Mouse (Mus musculus) intestine, embryonic 16.5 days (tissue): Measurements from ENCODE around the gene Olfr116. TPM values are rescaled to one million over a fixed set of nuclear protein-coding genes. Genes with fewer than 3 reads are reported as not detected.

Experiments used
- ATAC-seq: fragments of 200-750 bp; cut with Nextera tagmentation; 2 replicates; pipeline ENCODE4 v1.8.0; 2017; ENCODE audit warnings: moderate TSS enrichment, moderate library complexity
- H3K27ac ChIP-seq: fragments of 300-500 bp; sonication (generic); 2 replicates; pipeline ENCODE4 v1.5.1; 2014; ENCODE audit warnings: mild to moderate bottlenecking, low read length
- H3K27me3 ChIP-seq: fragments of 300-500 bp; sonication (generic); replicated peaks from 2 replicates; pipeline ENCODE4 v1.6.1; 2014; ENCODE audit warnings: low read length, control low read depth, mixed read lengths; ENCODE audit not compliant: control insufficient read depth, insufficient read depth
- H3K36me3 ChIP-seq: fragments of 300-500 bp; sonication (generic); 2 replicates; pipeline ENCODE4 v1.6.1; 2014; ENCODE audit warnings: low read length, control low read depth; ENCODE audit not compliant: control insufficient read depth, insufficient read depth
- H3K4me1 ChIP-seq: fragments of 300-500 bp; sonication (generic); 2 replicates; pipeline ENCODE4 v1.6.1; 2014; ENCODE audit warnings: low read length, control low read depth, mixed read lengths; ENCODE audit not compliant: control insufficient read depth, insufficient read depth
- H3K4me2 ChIP-seq: fragments of 300-500 bp; sonication (generic); 2 replicates; pipeline ENCODE4 v1.6.1; 2014; ENCODE audit warnings: low read depth, low read length, control low read depth
- H3K4me3 ChIP-seq: fragments of 300-500 bp; sonication (generic); 2 replicates; pipeline ENCODE4 v1.5.1; 2014; ENCODE audit warnings: mild to moderate bottlenecking, low read length
- H3K9ac ChIP-seq: fragments of 300-500 bp; sonication (generic); 2 replicates; pipeline ENCODE4 v1.6.1; 2014; ENCODE audit warnings: low read depth, low read length
- H3K9me3 ChIP-seq: fragments of 300-500 bp; sonication (generic); 2 replicates; pipeline ENCODE4 v1.6.1; 2016; ENCODE audit warnings: low read length, control low read depth; ENCODE audit not compliant: control insufficient read depth
- WGBS: fragments of 180-500 bp; shearing (Covaris S2); extraction: QIAGEN DNeasy Blood & Tissue Kit; methylation state at CpG from one replicate; pipeline ENCODE4 v1.1.7; 2014; 5-methylcytosine and 5-hydroxymethylcytosine counted together
- polyA plus RNA-seq: library from polyadenylated mRNA; unstranded; fragments of >200 nt; fragmentation: Nextera tagmentation; extraction: Ambion mirVana; gene quantifications from 2 replicates; pipeline ENCODE4 v1.2.1, GENCODE M21; 2015

Olfr116 gene
- polyA plus RNA-seq = not detected in 2 replicates

- Histone ChIP-seq H3K4me1 (no peaks in the 10 kb centered on the region), H3K9ac (no peak within 1 kb of the TSS), H3K27ac (no peak within 1 kb of the TSS), H3K4me3 (no peak within 1 kb of the TSS), H3K4me2 (no peak within 1 kb of the TSS), H3K9me3 (no peaks in the 10 kb centered on the region), H3K36me3 (no peaks in the 10 kb centered on the region), H3K27me3 (no peaks in the 10 kb centered on the region)
- no peak for ATAC-seq
- 78% methylated on average over 2 of the region's 2 CpGs for WGBS
These were observed at the start of gene Olfr116, which contains the start of gene Olfr115 for GRCm38 (mm10) chr17:37627009-37627408. Olfr116 (minus strand) TSS chr17:37627199. Olfr115 (minus strand) TSS chr17:37627109.

- Histone ChIP-seq H3K36me3 (no peaks in the 10 kb centered on the region), H3K4me2 (no peak within 1 kb of the TSS), H3K4me1 (no peaks in the 10 kb centered on the region), H3K27me3 (no peaks in the 10 kb centered on the region), H3K9ac (no peak within 1 kb of the TSS), H3K27ac (no peak within 1 kb of the TSS), H3K4me3 (no peak within 1 kb of the TSS), H3K9me3 (no peaks in the 10 kb centered on the region)
- 57% methylated on average over 2 of the region's 2 CpGs for WGBS
- ATAC-seq = no peak
These were observed 39.7 kb upstream of the Olfr116 start, which contains the start of gene Olfr118 for GRCm38 (mm10) chr17:37666688-37667087. Olfr118 (plus strand) TSS chr17:37666988.

- H3K4me2 ChIP-seq = no peak within 1 kb of the TSS
- H3K9ac ChIP-seq = no peak within 1 kb of the TSS
- no peaks in the 10 kb centered on the region for H3K27me3 ChIP-seq
- no peak for ATAC-seq
- H3K9me3 ChIP-seq = no peaks in the 10 kb centered on the region
- H3K36me3 ChIP-seq = no peaks in the 10 kb centered on the region
- no peaks in the 10 kb centered on the region for H3K4me1 ChIP-seq
- WGBS = 65% methylated on average over 1 of the region's 1 CpGs
- H3K27ac ChIP-seq = no peak within 1 kb of the TSS
- no peak within 1 kb of the TSS for H3K4me3 ChIP-seq
These were observed 36.7 kb upstream of the Olfr116 start, which contains the start of gene Olfr117 for GRCm38 (mm10) chr17:37663682-37664081. Olfr117 (minus strand) TSS chr17:37663782.

- no peak within 1 kb of the TSS for H3K9ac ChIP-seq
- no peaks in the 10 kb centered on the region for H3K36me3 ChIP-seq
- H3K27me3 ChIP-seq = no peaks in the 10 kb centered on the region
- H3K27ac ChIP-seq = no peak within 1 kb of the TSS
- ATAC-seq = no peak
- no peaks in the 10 kb centered on the region for H3K9me3 ChIP-seq
- H3K4me1 ChIP-seq = no peaks in the 10 kb centered on the region
- H3K4me2 ChIP-seq = no peak within 1 kb of the TSS
- no peak within 1 kb of the TSS for H3K4me3 ChIP-seq
These were observed 34.4 kb downstream of the Olfr116 start, which contains the start of gene Olfr114 for GRCm38 (mm10) chr17:37592643-37593042. Olfr114 (minus strand) TSS chr17:37592743.

- Histone ChIP-seq H3K9ac (no peak within 1 kb of the TSS), H3K36me3 (no peaks in the 10 kb centered on the region), H3K27me3 (no peaks in the 10 kb centered on the region), H3K4me2 (no peak within 1 kb of the TSS), H3K9me3 (no peaks in the 10 kb centered on the region), H3K4me1 (no peaks in the 10 kb centered on the region), H3K4me3 (no peak within 1 kb of the TSS), H3K27ac (no peak within 1 kb of the TSS)
- no peak for ATAC-seq
These were observed 49.4 kb downstream of the Olfr116 start, which contains the start of gene Olfr113 for GRCm38 (mm10) chr17:37577563-37577962. Olfr113 (minus strand) TSS chr17:37577663.

Other genes starting within 250 kb of the Olfr116 start
- not detected in 2 replicates for gene Olfr105-ps, start 248.2 kb downstream of the Olfr116 start, polyA plus RNA-seq
- gene Olfr106-ps, start 236.8 kb downstream of the Olfr116 start, polyA plus RNA-seq = not detected in 2 replicates
- not detected in 2 replicates for gene Olfr107, start 228.0 kb downstream of the Olfr116 start, polyA plus RNA-seq
- gene Olfr108, start 181.7 kb downstream of the Olfr116 start, polyA plus RNA-seq = not detected in 2 replicates
- gene Olfr109, start 168.3 kb downstream of the Olfr116 start, polyA plus RNA-seq = not detected in 2 replicates
- 0.10 TPM in 1 of 2 replicates, not detected in the other for gene H2-M2, start 143.6 kb downstream of the Olfr116 start, polyA plus RNA-seq
- gene Olfr110, start 134.7 kb downstream of the Olfr116 start, polyA plus RNA-seq = not detected in 2 replicates
- not detected in 2 replicates for gene Olfr111, start 119.2 kb downstream of the Olfr116 start, polyA plus RNA-seq
- gene Olfr112, start 57.7 kb downstream of the Olfr116 start, polyA plus RNA-seq = not detected in 2 replicates
- gene Olfr113, start 49.5 kb downstream of the Olfr116 start, polyA plus RNA-seq = not detected in 2 replicates
- gene Olfr114, start 34.5 kb downstream of the Olfr116 start, polyA plus RNA-seq = not detected in 2 replicates
- gene Olfr115, start 90 bp downstream of the Olfr116 start, polyA plus RNA-seq = not detected in 2 replicates
- not detected in 2 replicates for gene Olfr117, start 36.6 kb upstream of the Olfr116 start, polyA plus RNA-seq
- gene Olfr118, start 39.8 kb upstream of the Olfr116 start, polyA plus RNA-seq = not detected in 2 replicates
- not detected in 2 replicates for gene Olfr119, start 69.4 kb upstream of the Olfr116 start, polyA plus RNA-seq
- not detected in 2 replicates for gene Olfr120, start 94.6 kb upstream of the Olfr116 start, polyA plus RNA-seq
- gene Olfr121, start 121.7 kb upstream of the Olfr116 start, polyA plus RNA-seq = not detected in 2 replicates
- not detected in 2 replicates for gene Olfr122, start 141.4 kb upstream of the Olfr116 start, polyA plus RNA-seq
- gene Olfr123, start 166.3 kb upstream of the Olfr116 start, polyA plus RNA-seq = not detected in 2 replicates
- not detected in 2 replicates for gene Olfr124, start 172.7 kb upstream of the Olfr116 start, polyA plus RNA-seq
- not detected in 2 replicates for gene Olfr125, start 205.8 kb upstream of the Olfr116 start, polyA plus RNA-seq
- gene Olfr126, start 220.3 kb upstream of the Olfr116 start, polyA plus RNA-seq = not detected in 2 replicates